In genomic region chr14:75148229-75148628, GRCm38 (mm10) we compare ENCODE assay signal across 15 mouse cellular contexts. TPM values are rescaled to one million over a fixed set of nuclear protein-coding genes. Genes with fewer than 3 reads are reported as not detected.
DNase-seq lines count a peak whose midpoint lies in the region; ATAC-seq lines count a peak whose summit lies in the region.
"Had no signal": no experiment of that assay in that cellular context is flagged by ENCODE, and none has a peak within 500 bp of the region (broad histone marks: within the 10 kb centered on the region; RNA-seq: fewer than 3 reads in every experiment).

No protein-coding gene starts in this region.

- no peaks in the 10 kb centered on the region for H3K36me3 ChIP-seq in liver, embryonic 12.5 days
- H3K36me3 ChIP-seq in liver, embryonic 11.5 days (ENCODE audit: control insufficient read depth, insufficient read depth, low read length) = no peaks in the 10 kb centered on the region
- H3K36me3 ChIP-seq: forebrain, embryonic 10.5 days; heart, embryonic 13.5 days; midbrain, embryonic 13.5 days; neural tube, embryonic 15.5 days had no signal

- no peaks in the 10 kb centered on the region for H3K27me3 ChIP-seq in liver, embryonic 12.5 days (replicated peaks)
- no peaks in the 10 kb centered on the region for H3K27me3 ChIP-seq in liver, embryonic 11.5 days (replicated peaks; ENCODE audit: control insufficient read depth, insufficient read depth, low read length)
- H3K27me3 ChIP-seq: heart, embryonic 13.5 days; midbrain, embryonic 13.5 days; neural tube, embryonic 15.5 days had no signal

- no peak overlapping the region for H3K9ac ChIP-seq in liver, embryonic 12.5 days
- H3K9ac ChIP-seq in liver, embryonic 11.5 days (ENCODE audit: low read depth, low read length) = no peak overlapping the region
- H3K9ac ChIP-seq: heart, embryonic 13.5 days; midbrain, embryonic 13.5 days; neural tube, embryonic 15.5 days had no signal

- H3K4me1 ChIP-seq in liver, embryonic 12.5 days = peaks cover 17% of the 10 kb centered on the region
- no peaks in the 10 kb centered on the region for H3K4me1 ChIP-seq in liver, embryonic 11.5 days (replicated peaks; ENCODE audit: control insufficient read depth, insufficient read depth, low read length)
- H3K4me1 ChIP-seq: forebrain, embryonic 10.5 days; midbrain, embryonic 13.5 days; neural tube, embryonic 15.5 days had no signal

- H3K4me2 ChIP-seq in liver, embryonic 12.5 days = 0 out of 2 replicates have a peak overlapping the region, but pooled peaks have one; percentile 8
- H3K4me2 ChIP-seq in liver, embryonic 11.5 days = no peak overlapping the region
- H3K4me2 ChIP-seq: heart, embryonic 13.5 days; midbrain, embryonic 13.5 days; neural tube, embryonic 15.5 days had no signal

- no peak overlapping the region for H3K4me3 ChIP-seq in liver, embryonic 12.5 days
- no peak overlapping the region for H3K4me3 ChIP-seq in liver, embryonic 11.5 days (ENCODE audit: low read depth, low read length)
- H3K4me3 ChIP-seq: forebrain, embryonic 10.5 days; heart, embryonic 13.5 days; midbrain, embryonic 13.5 days; neural tube, embryonic 15.5 days had no signal

- no peaks in the 10 kb centered on the region for H3K9me3 ChIP-seq in liver, embryonic 12.5 days (replicated peaks)
- H3K9me3 ChIP-seq in liver, embryonic 11.5 days (ENCODE audit: control insufficient read depth, low read length) = no peaks in the 10 kb centered on the region
- H3K9me3 ChIP-seq: forebrain, embryonic 10.5 days; heart, embryonic 13.5 days; midbrain, embryonic 13.5 days; neural tube, embryonic 15.5 days had no signal

- peak; percentile 6 to 10 for DNase-seq in adrenal gland, postnatal 36 days
- DNase-seq in adrenal gland, adult 8-10 months = no peak
- DNase-seq in liver, embryonic 11.5 days (ENCODE audit: low spot score) = no peak
- DNase-seq in kidney, postnatal 4 days = peak; percentile 32 to 47
- no peak for DNase-seq in cerebellum, adult 11 months
- no peak for DNase-seq in retina, postnatal 1 day
- DNase-seq: embryo, embryonic 11 days; left cerebral cortex, postnatal 4 days had no signal

- no peak for ATAC-seq in liver, embryonic 12.5 days
- ATAC-seq in liver, embryonic 11.5 days (replicated peaks; ENCODE audit: low FRiP score) = no peak
- ATAC-seq in megakaryocyte-erythroid progenitor cell, adult 5-6 weeks (replicated peaks; ENCODE audit: low FRiP score, low TSS enrichment, poor library complexity, severe bottlenecking) = 0 out of 2 replicates have a peak, but pooled peaks have one; percentile 44
- ATAC-seq: midbrain, embryonic 13.5 days had no signal

- 28% methylated on average over 9 of the region's 9 CpGs for WGBS in liver, embryonic 12.5 days (ENCODE audit: insufficient replicate concordance)
- WGBS in liver, embryonic 11.5 days = 47% methylated on average over 9 of the region's 9 CpGs

- H3K27ac ChIP-seq in liver, embryonic 12.5 days = no peak overlapping the region
- H3K27ac ChIP-seq in liver, embryonic 11.5 days (ENCODE audit: low read depth, low read length) = no peak overlapping the region
- H3K27ac ChIP-seq: forebrain, embryonic 10.5 days; heart, embryonic 13.5 days; midbrain, embryonic 13.5 days; neural tube, embryonic 15.5 days had no signal

RNA-seq across cellular contexts. Expression of gene Lcp1, which starts 17.3 kb away (rescaled TPM):
- 10 to 100 TPM; 13.8 to 16.9 TPM for total RNA-seq in adrenal gland, postnatal 36 days (2021)
- total RNA-seq in adrenal gland, adult 8-10 months (2022) = 10 to 100 TPM; 17.9 to 35.1 (median 25.2) TPM
- 36.2 and 39.8 TPM in 2 replicates for polyA plus RNA-seq in liver, embryonic 12.5 days (2016; fragmentation: Nextera tagmentation; extraction: Ambion mirVana)
- 44.3 and 50.4 TPM in 2 replicates for polyA plus RNA-seq in liver, embryonic 11.5 days (2014; fragmentation: Nextera tagmentation; extraction: Ambion mirVana)
- 21.1 and 39.8 TPM in 2 replicates for total RNA-seq in megakaryocyte-erythroid progenitor cell, adult 5-6 weeks (2014; fragmentation: Nextera tagmentation)
- 29.1 and 29.8 TPM in 2 replicates for total RNA-seq in megakaryocyte-erythroid progenitor cell, adult 5-6 weeks (2017)

RNA-seq across cellular contexts. Expression of gene Lrrc63, which starts 17.5 kb away (rescaled TPM):
- not detected for total RNA-seq in adrenal gland, postnatal 36 days (2021)
- total RNA-seq in adrenal gland, adult 8-10 months (2022) = under 1 TPM in 1 of 4 experiments, not detected in 3; 0.22 TPM
- not detected in 2 replicates for polyA plus RNA-seq in liver, embryonic 12.5 days (2016; fragmentation: Nextera tagmentation; extraction: Ambion mirVana)
- 0.06 TPM in 1 of 2 replicates, not detected in the other for polyA plus RNA-seq in liver, embryonic 11.5 days (2014; fragmentation: Nextera tagmentation; extraction: Ambion mirVana)
- total RNA-seq in megakaryocyte-erythroid progenitor cell, adult 5-6 weeks (2014; fragmentation: Nextera tagmentation) = not detected in 2 replicates
- total RNA-seq in megakaryocyte-erythroid progenitor cell, adult 5-6 weeks (2017) = not detected in 2 replicates
- total RNA-seq: left cerebral cortex, postnatal 4 days had no signal
- polyA plus RNA-seq: intestine, embryonic 14.5 days; neural tube, embryonic 15.5 days had no signal

Comparison
In these comparisons a context has a peak if more than half of its experiments do, and no peak if none do; other contexts are left out.
1. DNase-seq: peak in adrenal gland, postnatal 36 days (2 of 2) and kidney, postnatal 4 days (2 of 2); none in adrenal gland, adult 8-10 months (single experiment), liver, embryonic 11.5 days (single experiment), cerebellum, adult 11 months (single experiment) and retina, postnatal 1 day (single experiment).